Mouse (Mus musculus) common myeloid progenitor, adult 5-6 weeks (primary cell): ENCODE measurements around the gene Mcm7. TPM values are rescaled to one million over a fixed set of nuclear protein-coding genes. Genes with fewer than 3 reads are reported as not detected.
A peak's percentile ranks its signal among the peaks of the same experiment; 100 is the strongest.
"Not testable (repeated sequence)": the region's sequence is repeated elsewhere in the genome, so short reads cannot be mapped to it uniquely, and the experiment has no call there.

Source experiments
- ATAC-seq: replicated peaks from 2 replicates; pipeline ENCODE4 v1.8.0; 2016; ENCODE audit warnings: low read depth, mild to moderate bottlenecking, moderate TSS enrichment, inconsistent platforms; ENCODE audit not compliant: poor library complexity, severe bottlenecking
- total RNA-seq: library from RNA; stranded (forward); fragments of 200-1000, 187-1606 nt; gene quantifications from 2 replicates; pipeline ENCODE4 v1.2.3, GENCODE M21; 2017

Mcm7 gene
- total RNA-seq: 456 and 545 TPM in 2 replicates

GRCm38 (mm10) chr5:138171695-138172491, at the start of gene Mcm7, which contains the start of gene Ap4m1:
TSS of gene Mcm7 (minus strand) at chr5:138172422.
TSS of gene Ap4m1 (plus strand) at chr5:138172002.
- peak; percentile 75 for ATAC-seq

GRCm38 (mm10) chr5:138219864-138220263, 47.6 kb upstream of the Mcm7 start:
- no peak for ATAC-seq

- ATAC-seq: not testable (repeated sequence)
Measured at GRCm38 (mm10) chr5:138216632-138217031, 44.4 kb upstream of the Mcm7 start.

GRCm38 (mm10) chr5:138207873-138208272, 35.7 kb upstream of the Mcm7 start:
- no peak for ATAC-seq

GRCm38 (mm10) chr5:138207253-138207652, 35.0 kb upstream of the Mcm7 start:
- no peak for ATAC-seq

- ATAC-seq: no peak
Measured at GRCm38 (mm10) chr5:138202086-138202485, 29.9 kb upstream of the Mcm7 start.

GRCm38 (mm10) chr5:138199576-138199975, 27.4 kb upstream of the Mcm7 start:
- ATAC-seq: no peak

GRCm38 (mm10) chr5:138195463-138195862, 23.2 kb upstream of the Mcm7 start:
- ATAC-seq: peak; percentile 39; the same call in 1 of the 2 replicates

- peak; percentile 27 for ATAC-seq
Measured at GRCm38 (mm10) chr5:138194755-138195345, 22.6 kb upstream of the Mcm7 start.

GRCm38 (mm10) chr5:138193771-138194727, 21.8 kb upstream of the Mcm7 start, which contains the start of gene Mblac1:
TSS of gene Mblac1 (plus strand) at chr5:138194314.
- ATAC-seq: peak; percentile 81

- peak; percentile 83 for ATAC-seq
Measured at GRCm38 (mm10) chr5:138187661-138188306, 15.6 kb upstream of the Mcm7 start.

- peak; percentile 81 for ATAC-seq
Measured at GRCm38 (mm10) chr5:138186950-138187638, 14.9 kb upstream of the Mcm7 start, which contains the start of the genes Taf6 and Cnpy4. TSS of gene Taf6 (minus strand) at chr5:138187451. TSS of gene Cnpy4 (plus strand) at chr5:138187485.

GRCm38 (mm10) chr5:138173217-138173616, 995 bp upstream of the Mcm7 start:
- ATAC-seq: no peak

GRCm38 (mm10) chr5:138170936-138171561, 1.2 kb downstream of the Mcm7 start:
- peak; percentile 68 for ATAC-seq

- ATAC-seq: no peak
Measured at GRCm38 (mm10) chr5:138165594-138165993, 6.6 kb downstream of the Mcm7 start.

GRCm38 (mm10) chr5:138163610-138164009, 8.6 kb downstream of the Mcm7 start:
- ATAC-seq: no peak

GRCm38 (mm10) chr5:138163046-138163445, 9.2 kb downstream of the Mcm7 start:
- no peak for ATAC-seq

GRCm38 (mm10) chr5:138160842-138161665, 11.2 kb downstream of the Mcm7 start, which contains the start of gene Cops6:
TSS of gene Cops6 (plus strand) at chr5:138161071.
- peak; percentile 95 for ATAC-seq
